Mouse (Mus musculus): ENCODE data around the gene Ces3b.

- TF ChIP-seq GATA1 (IDR thresholded peaks at IDR 0.05; ENCODE audit: borderline replicate concordance, low read length) (no peak), FLI1 (IDR thresholded peaks at IDR 0.05; ENCODE audit: low read length) (no peak)
These were observed 20.7 kb downstream of the Ces3b start for GRCm38 (mm10) chr8:105104220-105104619.

Measured in megakaryocyte, embryonic 14.5 days (primary cell).